Mouse (Mus musculus): ENCODE measurements at regions not wholly inside any gene's neighbourhood (a gene's known extent, or its start where the extent isn't known, plus 50 kb on each side); places are given as distances from the start of the nearest gene placed in this dataset.

DNA sequence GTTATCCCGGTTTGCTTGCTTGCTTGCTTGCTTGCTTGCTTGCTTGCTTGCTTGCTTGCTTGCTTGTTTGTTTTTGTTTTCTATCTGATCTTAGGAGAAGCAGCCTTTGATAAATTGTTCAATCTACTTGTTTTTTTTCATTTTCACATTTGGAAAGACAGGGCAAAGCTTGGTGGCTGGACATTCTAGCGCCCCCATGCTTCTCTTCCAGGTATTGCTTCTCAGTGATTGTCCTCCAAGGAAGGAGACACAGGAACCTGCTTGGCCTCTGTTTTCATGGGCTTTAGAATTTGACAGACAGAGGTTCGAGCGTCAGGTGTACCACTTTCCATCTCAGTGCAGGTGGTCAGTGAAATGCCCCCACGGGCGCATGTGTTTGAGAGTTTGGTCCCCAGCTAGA lies 120.8 kb downstream of the Pdcd6ip start:
- TF ChIP-seq POLR2A (IDR thresholded peaks at IDR 0.05; ENCODE audit: insufficient read length, low read depth) (no peak), USF1 (IDR thresholded peaks at IDR 0.05; ENCODE audit: low read depth) (no peak), POLR2AphosphoS2 (IDR thresholded peaks at IDR 0.05; ENCODE audit: insufficient read length, low read depth) (no peak), MAX (IDR thresholded peaks at IDR 0.05; ENCODE audit: low read depth) (no peak), MYOG (IDR thresholded peaks at IDR 0.05; ENCODE audit: control insufficient read depth in 1 of 3, insufficient read depth in 1 of 3, insufficient read length in 2 of 3, low read depth in 2 of 3) (no peak), CEBPB (IDR thresholded peaks at IDR 0.05; ENCODE audit: insufficient read depth, poor library complexity, severe bottlenecking) (no peak), TCF12 (IDR thresholded peaks at IDR 0.05; ENCODE audit: insufficient read depth, poor library complexity, severe bottlenecking) (no peak), E2F4 (IDR thresholded peaks at IDR 0.05; ENCODE audit: insufficient read depth) (no peak)

Measured in myocyte (in vitro differentiated cells).